Mouse (Mus musculus): ENCODE data around the gene Tfe3. TPM values are rescaled to one million over a fixed set of nuclear protein-coding genes. Genes with fewer than 3 reads are reported as not detected.
A peak's percentile ranks its signal among the peaks of the same experiment; 100 is the strongest.
"Not testable (repeated sequence)": the region's sequence is repeated elsewhere in the genome, so short reads cannot be mapped to it uniquely, and the experiment has no call there.

Gene Tfe3
- total RNA-seq (2014; rRNA removed): 12.8 and 20.4 TPM in 2 replicates
- 17.3 and 20.1 TPM in 2 replicates for polyA plus RNA-seq (2015; fragmentation: Nextera tagmentation; extraction: Ambion mirVana)

DNA sequence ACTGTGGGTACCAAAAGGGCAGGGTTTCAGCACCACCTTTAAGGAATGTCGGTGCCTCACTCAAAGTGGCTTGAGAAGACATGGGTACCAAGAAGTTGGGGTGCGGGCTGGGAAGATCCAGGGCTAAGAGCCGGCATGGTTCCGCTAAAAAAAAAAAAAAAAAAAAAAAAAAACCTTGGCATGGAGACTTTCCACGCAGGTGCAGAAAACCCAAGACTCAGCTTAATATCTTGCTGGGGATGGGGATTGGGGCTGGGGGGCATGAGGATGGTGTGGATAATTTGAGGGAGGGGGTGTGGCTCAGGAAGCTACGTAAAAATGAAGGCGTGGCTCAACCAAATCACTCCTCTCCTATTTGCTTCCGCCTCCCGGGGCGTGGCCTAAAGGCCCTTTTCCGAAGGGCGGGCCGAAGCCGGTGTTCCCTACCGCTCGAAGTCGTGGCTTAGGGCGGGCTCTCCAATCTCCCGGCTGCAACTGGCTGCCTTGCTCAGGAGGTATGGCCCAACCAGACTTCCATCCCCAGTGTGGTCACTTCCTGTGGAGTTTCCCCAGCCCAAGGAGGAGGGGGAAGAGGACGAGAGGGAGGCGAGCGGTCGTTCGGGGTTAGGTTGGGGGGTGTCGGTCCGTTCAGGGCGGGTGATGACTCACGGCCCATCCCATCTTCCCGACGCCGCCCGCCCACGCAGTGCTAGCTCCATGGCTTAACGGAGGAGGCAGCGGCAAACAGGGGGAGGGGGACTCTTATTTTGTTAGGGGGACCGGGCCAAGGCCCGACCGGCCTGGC lies at the start of gene Tfe3:
Gene Tfe3, plus strand, starts transcription at position 424 of the 784 bp plus-strand sequence.
- Histone ChIP-seq H3K27ac (ENCODE audit: low read depth, low read length) (no peak within 1 kb of the TSS), H3K36me3 (ENCODE audit: insufficient read depth) (no peaks in the 10 kb centered on the region), H3K4me1 (ENCODE audit: insufficient read depth) (no peaks in the 10 kb centered on the region), H3K9me3 (ENCODE audit: low read length) (no peaks in the 10 kb centered on the region), H3K9ac (peak within 1 kb of the TSS; percentile 57), H3K4me3 (ENCODE audit: low read depth, low read length) (peak within 1 kb of the TSS; percentile 53), H3K27me3 (ENCODE audit: insufficient read depth, low read length) (no peaks in the 10 kb centered on the region), H3K4me2 (ENCODE audit: low read depth) (peak within 1 kb of the TSS; percentile 59)
- TF ChIP-seq CTCF (IDR thresholded peaks at IDR 0.05; ENCODE audit: low read depth): no peak
- WGBS: 37% methylated on average over 38 of the region's 38 CpGs
- peak; percentile 93 for DNase-seq
- ATAC-seq: peak; percentile 97

DNA sequence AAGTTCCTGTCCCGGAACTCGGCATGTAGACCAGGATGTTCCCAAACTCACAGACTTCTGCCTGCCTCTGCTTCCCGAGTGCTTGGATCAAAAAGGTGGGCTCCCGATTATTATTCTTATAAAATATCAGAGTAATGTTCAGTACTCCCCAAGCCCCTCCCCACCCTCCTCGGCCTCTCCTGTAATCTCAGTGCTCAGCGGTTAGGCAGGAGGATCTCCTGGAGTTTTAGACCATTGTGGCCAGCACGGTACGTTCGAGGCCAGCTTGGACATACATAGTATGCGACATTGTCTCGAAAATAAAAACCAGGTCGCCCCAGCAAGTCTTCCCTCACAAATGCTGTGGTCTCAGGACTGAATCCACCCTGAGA lies 48.6 kb upstream of the Tfe3 start:
- peak overlapping the region; percentile 27 for H3K4me3 ChIP-seq (ENCODE audit: low read depth, low read length)
- not testable (repeated sequence) for H3K27ac ChIP-seq (ENCODE audit: low read depth, low read length); H3K27me3 ChIP-seq (ENCODE audit: insufficient read depth, low read length); DNase-seq; H3K4me1 ChIP-seq (ENCODE audit: insufficient read depth); H3K9me3 ChIP-seq (ENCODE audit: low read length); H3K36me3 ChIP-seq (ENCODE audit: insufficient read depth)
- ATAC-seq: peak; percentile 11; the same call in 1 of the 2 replicates
- H3K4me2 ChIP-seq (ENCODE audit: low read depth): peak overlapping the region; percentile 44
- peak overlapping the region; percentile 18; the same call in 1 of the 2 replicates for H3K9ac ChIP-seq
- 34% methylated on average over 4 of the region's 12 CpGs for WGBS

DNA sequence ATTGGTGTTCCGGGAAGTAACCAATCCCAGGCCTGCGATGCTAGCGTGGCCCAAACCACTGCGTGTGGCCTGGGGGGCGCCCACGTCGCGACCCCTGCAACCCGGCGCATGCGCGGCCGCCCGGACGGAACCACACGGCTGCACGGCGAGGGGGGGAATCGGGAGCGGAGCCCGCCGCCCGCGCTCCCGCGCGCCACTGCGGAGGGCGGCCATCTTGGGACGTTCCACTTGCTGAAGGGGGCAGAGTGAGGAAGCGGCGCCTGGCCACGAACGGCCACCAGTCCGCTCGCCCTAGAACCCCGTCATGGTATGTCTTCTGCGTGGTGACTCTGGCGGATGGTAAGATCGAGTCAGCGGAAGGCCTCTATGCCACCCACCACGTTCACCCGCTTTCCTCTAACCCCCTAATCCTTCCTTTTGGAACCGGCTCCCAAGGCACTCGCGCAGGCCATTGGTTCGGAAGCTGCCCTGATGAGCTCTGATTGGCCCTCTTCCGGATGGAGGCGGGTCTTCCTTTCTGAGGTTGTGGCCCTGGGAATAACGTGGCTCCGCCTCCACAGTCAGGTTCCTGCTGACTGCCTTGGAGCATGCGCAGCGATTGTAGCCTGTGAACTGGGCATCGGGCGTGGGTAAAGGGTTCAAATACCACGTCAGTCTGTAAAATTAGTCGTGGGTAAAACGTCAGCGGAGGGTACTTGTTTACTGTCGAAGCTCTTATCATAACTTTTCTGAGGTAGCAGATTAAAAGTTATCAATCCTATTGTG lies 48.0 kb upstream of the Tfe3 start, which contains the start of gene Wdr45:
Gene Wdr45, plus strand, starts transcription at position 199 of the 765 bp plus-strand sequence.
- Histone ChIP-seq H3K9ac (peak within 1 kb of the TSS; percentile 18; the same call in 1 of the 2 replicates), H3K4me2 (ENCODE audit: low read depth) (peak within 1 kb of the TSS; percentile 44), H3K4me3 (ENCODE audit: low read depth, low read length) (peak within 1 kb of the TSS; percentile 27)
- ATAC-seq (peak; percentile 98), DNase-seq (peak; percentile 95)
- H3K4me1 ChIP-seq (ENCODE audit: insufficient read depth); H3K27ac ChIP-seq (ENCODE audit: low read depth, low read length); H3K27me3 ChIP-seq (ENCODE audit: insufficient read depth, low read length); H3K36me3 ChIP-seq (ENCODE audit: insufficient read depth); H3K9me3 ChIP-seq (ENCODE audit: low read length): not testable (repeated sequence)
- WGBS: 24% methylated on average over 37 of the region's 60 CpGs

DNA sequence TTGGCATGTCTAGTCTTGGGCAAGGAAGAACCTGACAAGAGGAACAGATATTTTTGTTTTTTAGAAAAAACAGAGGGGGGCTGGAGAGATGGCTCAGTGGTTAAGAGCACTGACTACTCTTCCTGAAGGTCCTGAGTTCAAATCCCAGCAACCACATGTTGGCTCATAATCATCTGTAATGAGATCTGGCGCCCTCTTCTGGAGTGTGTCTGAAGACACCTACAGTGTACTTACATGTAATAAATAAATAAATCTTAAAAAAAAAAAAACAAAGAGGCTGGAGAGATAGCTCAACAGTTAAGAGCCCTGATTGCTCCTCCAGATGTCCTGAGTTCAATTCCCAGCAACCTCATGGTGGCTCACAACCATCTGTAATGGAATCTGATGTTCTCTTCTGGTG lies 46.3 kb upstream of the Tfe3 start:
- not testable (repeated sequence) for ATAC-seq; H3K9ac ChIP-seq; H3K27ac ChIP-seq (ENCODE audit: low read depth, low read length); H3K4me3 ChIP-seq (ENCODE audit: low read depth, low read length); DNase-seq; H3K4me2 ChIP-seq (ENCODE audit: low read depth); H3K9me3 ChIP-seq (ENCODE audit: low read length); H3K36me3 ChIP-seq (ENCODE audit: insufficient read depth); H3K27me3 ChIP-seq (ENCODE audit: insufficient read depth, low read length); H3K4me1 ChIP-seq (ENCODE audit: insufficient read depth)
- WGBS: 52% methylated on average over 1 of the region's 1 CpGs

DNA sequence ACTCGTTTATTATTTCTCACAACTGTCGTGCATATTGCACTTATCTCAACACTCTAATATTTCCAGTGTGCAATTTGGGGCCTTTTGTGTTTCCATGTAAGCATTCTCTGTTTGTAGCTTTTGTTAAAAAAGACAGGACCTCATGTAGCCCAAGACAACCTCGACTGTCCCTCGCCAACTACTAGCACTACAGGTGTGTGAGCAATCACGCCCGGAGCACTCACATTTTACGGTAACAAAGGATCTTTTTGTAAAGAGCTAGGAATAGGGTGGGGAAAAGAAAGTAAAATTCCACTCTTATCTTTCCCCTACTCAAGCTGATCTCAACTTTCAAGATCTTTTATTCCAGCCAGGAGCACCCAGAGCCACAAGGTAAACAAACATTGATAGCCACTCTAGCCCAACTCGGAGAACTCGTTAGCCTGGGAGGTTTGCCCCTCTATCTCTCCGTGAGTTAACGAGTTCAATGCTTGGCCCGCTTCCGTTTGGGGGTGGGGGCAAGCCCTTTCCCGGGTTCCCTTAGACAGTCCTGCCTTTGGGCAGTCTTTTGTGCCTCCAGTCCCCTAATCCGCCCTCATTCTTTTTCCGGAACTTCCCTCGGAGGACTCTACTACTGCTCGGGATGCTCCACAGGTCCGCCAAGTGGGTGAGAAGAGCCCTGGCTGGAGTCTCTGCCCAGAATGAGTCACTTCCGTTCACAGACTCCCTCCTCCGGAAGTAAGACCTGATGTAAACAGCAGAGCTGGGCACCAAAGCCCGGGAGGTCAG lies 40.7 kb upstream of the Tfe3 start, which contains the start of gene Gm45208:
Gene Gm45208, plus strand, starts transcription at position 732 of the 768 bp plus-strand sequence.
- no peaks in the 10 kb centered on the region for H3K9me3 ChIP-seq (ENCODE audit: low read length)
- no peaks in the 10 kb centered on the region for H3K4me1 ChIP-seq (ENCODE audit: insufficient read depth)
- TF ChIP-seq CTCF (IDR thresholded peaks at IDR 0.05; ENCODE audit: low read depth): no peak
- peak within 1 kb of the TSS; percentile 46 for H3K4me3 ChIP-seq (ENCODE audit: low read depth, low read length)
- peak within 1 kb of the TSS; percentile 85 for H3K27ac ChIP-seq (ENCODE audit: low read depth, low read length)
- DNase-seq (peak; percentile 86), ATAC-seq (peak; percentile 95)
- H3K9ac ChIP-seq: peak within 1 kb of the TSS; percentile 62
- 29% methylated on average over 22 of the region's 22 CpGs for WGBS
- H3K27me3 ChIP-seq (ENCODE audit: insufficient read depth, low read length): no peaks in the 10 kb centered on the region
- peak within 1 kb of the TSS; percentile 56 for H3K4me2 ChIP-seq (ENCODE audit: low read depth)
- H3K36me3 ChIP-seq (ENCODE audit: insufficient read depth): no peaks in the 10 kb centered on the region

DNA sequence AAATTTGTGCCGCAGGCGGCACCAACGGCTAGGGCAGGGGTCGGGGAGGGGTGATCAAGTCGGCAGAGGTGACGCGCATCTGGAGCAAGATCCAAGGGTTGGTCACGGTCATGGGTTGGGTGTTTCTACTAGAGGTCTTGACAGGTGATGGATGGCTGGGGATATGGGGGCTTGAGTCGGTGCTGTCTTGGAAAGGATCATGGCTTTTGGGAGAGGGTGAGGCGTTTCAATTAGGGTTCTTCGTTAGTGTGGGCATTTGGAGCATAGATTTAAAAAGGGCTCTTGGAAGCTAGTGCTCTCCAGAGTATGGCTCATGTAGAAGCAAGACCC lies 40.1 kb upstream of the Tfe3 start:
- WGBS: 29% methylated on average over 11 of the region's 11 CpGs
- H3K27ac ChIP-seq (ENCODE audit: low read depth, low read length): peak overlapping the region; percentile 85; the same call in 1 of the 2 replicates
- 0 out of 2 replicates have a peak, but pooled peaks cover 2% of the 10 kb centered on the region for H3K36me3 ChIP-seq (ENCODE audit: insufficient read depth)
- H3K4me1 ChIP-seq (ENCODE audit: insufficient read depth): no peaks in the 10 kb centered on the region
- DNase-seq (no peak), ATAC-seq (peak; percentile 16; the same call in 1 of the 2 replicates)
- no peaks in the 10 kb centered on the region for H3K27me3 ChIP-seq (ENCODE audit: insufficient read depth, low read length)
- H3K9me3 ChIP-seq (ENCODE audit: low read length): no peaks in the 10 kb centered on the region
- H3K4me3 ChIP-seq (ENCODE audit: low read depth, low read length): peak overlapping the region; percentile 46
- no peak for TF ChIP-seq CTCF (IDR thresholded peaks at IDR 0.05; ENCODE audit: low read depth)
- H3K4me2 ChIP-seq (ENCODE audit: low read depth): peak overlapping the region; percentile 56
- H3K9ac ChIP-seq: peak overlapping the region; percentile 62

Measured in forebrain, postnatal 0 days (tissue).